Mouse (Mus musculus) limb, embryonic 14.5 days (tissue): ENCODE measurements around the gene Coq8a. TPM values are rescaled to one million over a fixed set of nuclear protein-coding genes. Genes with fewer than 3 reads are reported as not detected.

Experiments used
- ATAC-seq: fragments of 200-750 bp; cut with Nextera tagmentation; 2 replicates; pipeline ENCODE4 v1.8.0; 2017; ENCODE audit warnings: low read depth, moderate number of reproducible peaks, moderate TSS enrichment; ENCODE audit not compliant: low FRiP score
- DNase-seq: peaks from one replicate; pipeline ENCODE4 v3.0.0-alpha.2; 2015; ENCODE audit warnings: low spot score
- H3K27ac ChIP-seq: fragments of 300-500 bp; sonication (generic); replicated peaks from 2 replicates; pipeline ENCODE4 v1.5.1; 2014; ENCODE audit warnings: low read depth, mild to moderate bottlenecking, low read length, moderate library complexity, mixed read lengths
- H3K27me3 ChIP-seq: fragments of 300-500 bp; sonication (generic); 2 replicates; pipeline ENCODE4 v1.6.1; 2014; ENCODE audit warnings: low read length, mixed read lengths; ENCODE audit not compliant: control insufficient read depth, insufficient read depth
- H3K36me3 ChIP-seq: fragments of 300-500 bp; sonication (generic); 2 replicates; pipeline ENCODE4 v1.6.1; 2014; ENCODE audit warnings: mild to moderate bottlenecking, low read length, moderate library complexity, mixed read lengths; ENCODE audit not compliant: control insufficient read depth, insufficient read depth
- H3K4me1 ChIP-seq: fragments of 300-500 bp; sonication (generic); 2 replicates; pipeline ENCODE4 v1.6.1; 2014; ENCODE audit warnings: antibody characterized with exemption, low read length, mixed read lengths; ENCODE audit not compliant: control insufficient read depth, insufficient read depth
- H3K4me2 ChIP-seq: fragments of 300-500 bp; sonication (generic); replicated peaks from 2 replicates; pipeline ENCODE4 v1.6.1; 2014; ENCODE audit warnings: low read depth, mild to moderate bottlenecking, low read length, moderate library complexity; ENCODE audit not compliant: severe bottlenecking
- H3K4me3 ChIP-seq: fragments of 300-500 bp; sonication (generic); replicated peaks from 2 replicates; pipeline ENCODE4 v1.5.1; 2014; ENCODE audit warnings: low read length
- H3K9ac ChIP-seq: fragments of 300-500 bp; sonication (generic); 2 replicates; pipeline ENCODE4 v1.6.1; 2014; ENCODE audit warnings: mild to moderate bottlenecking, low read depth, low read length, moderate library complexity; ENCODE audit not compliant: severe bottlenecking
- H3K9me3 ChIP-seq: fragments of 300-500 bp; sonication (generic); 2 replicates; pipeline ENCODE4 v1.6.1; 2016; ENCODE audit warnings: low read length; ENCODE audit not compliant: control insufficient read depth
- POLR2A ChIP-seq: fragments of 200-500 bp; IDR thresholded peaks from 2 replicates; pipeline ENCODE4 v1.8.0; 2012; ENCODE audit warnings: inconsistent platforms, mild to moderate bottlenecking, moderate library complexity, borderline replicate concordance; ENCODE audit not compliant: insufficient read depth, insufficient read length; ENCODE audit errors: extremely low read depth
- WGBS: fragments of 180-500 bp; shearing (Covaris S2); extraction: QIAGEN DNeasy Blood & Tissue Kit; methylation state at CpG from one replicate; pipeline ENCODE4 v1.1.7; 2014; 5-methylcytosine and 5-hydroxymethylcytosine counted together
- polyA plus RNA-seq, 2 experiments: library from polyadenylated mRNA; depleted of rRNA in 1 of 2; stranded (reverse) in 1 of 2; unstranded in 1 of 2; fragments of >200 nt; fragmentation: Nextera tagmentation in 1 of 2; extraction: Ambion mirVana in 1 of 2; gene quantifications; 2 replicates each; pipeline versions ENCODE4 v1.2.1 to v1.2.3; 2012 to 2014

The Coq8a gene
- polyA plus RNA-seq, 2 experiments: 6.3 to 8.1 TPM

GRCm38 (mm10) chr1:180128077-180128792 is 71.2 kb downstream of the Coq8a start:
- no peak for DNase-seq
- no peak for TF ChIP-seq POLR2A
- Histone ChIP-seq H3K9me3 (no peaks in the 10 kb centered on the region), H3K4me3 (no peak overlapping the region), H3K27ac (no peak overlapping the region), H3K27me3 (no peaks in the 10 kb centered on the region), H3K4me1 (no peaks in the 10 kb centered on the region), H3K9ac (no peak overlapping the region), H3K36me3 (peaks cover 15% of the 10 kb centered on the region), H3K4me2 (no peak overlapping the region)
- ATAC-seq: no peak
- 75% methylated on average over 5 of the region's 5 CpGs for WGBS

GRCm38 (mm10) chr1:180118233-180118632 is 81.2 kb downstream of the Coq8a start:
- Histone ChIP-seq H3K27me3 (no peaks in the 10 kb centered on the region), H3K9me3 (no peaks in the 10 kb centered on the region), H3K27ac (no peak overlapping the region), H3K4me3 (no peak overlapping the region), H3K9ac (no peak overlapping the region), H3K36me3 (peaks cover 11% of the 10 kb centered on the region), H3K4me2 (no peak overlapping the region), H3K4me1 (no peaks in the 10 kb centered on the region)
- ATAC-seq (no peak), DNase-seq (no peak)
- WGBS: 61% methylated on average over 8 of the region's 8 CpGs
- TF ChIP-seq POLR2A: no peak

- ATAC-seq: no peak
- Histone ChIP-seq H3K27me3 (no peaks in the 10 kb centered on the region), H3K9ac (no peak overlapping the region), H3K4me2 (no peak overlapping the region), H3K4me1 (no peaks in the 10 kb centered on the region), H3K36me3 (peaks cover 17% of the 10 kb centered on the region), H3K9me3 (no peaks in the 10 kb centered on the region), H3K27ac (no peak overlapping the region), H3K4me3 (no peak overlapping the region)
- TF ChIP-seq POLR2A: no peak
- 85% methylated on average over 1 of the region's 1 CpGs for WGBS
- DNase-seq: no peak
Observed at GRCm38 (mm10) chr1:180116525-180116924, 82.9 kb downstream of the Coq8a start.

Other genes starting within 250 kb of the Coq8a start
- 27.6 and 29.1 TPM in 2 replicates for gene Cdc42bpa, start 239.1 kb downstream of the Coq8a start, polyA plus RNA-seq (2012; rRNA removed)
- 16.8 and 20.6 TPM in 2 replicates for gene Cdc42bpa, start 239.1 kb downstream of the Coq8a start, polyA plus RNA-seq (2014; fragmentation: Nextera tagmentation; extraction: Ambion mirVana)
- 23.0 and 23.4 TPM in 2 replicates for gene Psen2, start 63.8 kb upstream of the Coq8a start, polyA plus RNA-seq (2012; rRNA removed)
- 14.1 and 17.1 TPM in 2 replicates for gene Psen2, start 63.8 kb upstream of the Coq8a start, polyA plus RNA-seq (2014; fragmentation: Nextera tagmentation; extraction: Ambion mirVana)
- 16.2 and 17.4 TPM in 2 replicates for gene Itpkb, start 130.9 kb upstream of the Coq8a start, polyA plus RNA-seq (2012; rRNA removed)
- gene Itpkb, start 130.9 kb upstream of the Coq8a start, polyA plus RNA-seq (2014; fragmentation: Nextera tagmentation; extraction: Ambion mirVana): 8.4 and 10.1 TPM in 2 replicates